Mouse (Mus musculus) natural killer cell, adult 2 months (primary cell): ENCODE data around the gene Chka.
A peak's percentile ranks its signal among the peaks of the same experiment; 100 is the strongest.

Experiments used
- DNase-seq, 2 experiments: peaks; one replicate each; pipeline ENCODE4 v3.0.0; 2022; ENCODE audit warnings: low spot score in 2 of 2

Gene Chka

DNA sequence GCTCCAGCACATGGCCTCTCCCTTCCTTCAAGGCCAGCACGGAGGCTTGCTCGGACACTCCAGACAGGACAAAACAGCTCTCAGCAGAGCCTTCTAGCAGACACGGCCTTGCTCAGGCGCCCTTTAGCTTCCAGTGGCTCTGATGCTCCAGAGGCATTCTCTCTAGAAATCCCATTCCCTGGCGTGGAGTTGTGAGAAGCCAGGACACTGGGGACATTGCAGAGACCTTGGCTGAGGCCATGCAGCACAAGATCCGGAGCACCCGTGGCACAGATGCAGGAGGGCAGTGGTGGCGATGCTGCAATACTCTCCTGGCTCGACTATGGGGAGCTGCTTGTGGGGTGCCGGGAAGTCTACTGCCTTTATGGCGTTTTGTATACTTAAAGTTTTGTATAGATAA, 65.2 kb downstream of the Chka start:
- DNase-seq, result no peak

DNA sequence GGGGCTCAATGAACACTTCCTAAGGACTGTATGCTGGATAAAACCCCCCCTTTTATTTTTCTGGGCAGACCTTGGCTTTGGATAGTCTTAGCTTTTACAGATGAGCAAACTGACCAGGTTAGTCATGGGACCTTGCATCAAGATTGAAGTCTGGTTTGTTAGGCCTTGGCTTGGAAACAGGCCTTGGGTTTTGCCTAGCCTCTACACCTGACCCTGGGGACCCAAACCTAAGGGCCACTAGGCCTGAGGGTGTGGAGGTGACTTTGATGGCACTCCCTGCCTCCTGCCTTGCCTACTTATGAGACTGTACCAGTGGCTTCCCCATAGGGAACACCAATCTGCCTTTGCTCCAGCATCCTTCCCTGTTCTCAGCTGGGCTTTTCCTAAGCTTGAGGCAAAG, 68.4 kb downstream of the Chka start:
- DNase-seq, result no peak

DNA sequence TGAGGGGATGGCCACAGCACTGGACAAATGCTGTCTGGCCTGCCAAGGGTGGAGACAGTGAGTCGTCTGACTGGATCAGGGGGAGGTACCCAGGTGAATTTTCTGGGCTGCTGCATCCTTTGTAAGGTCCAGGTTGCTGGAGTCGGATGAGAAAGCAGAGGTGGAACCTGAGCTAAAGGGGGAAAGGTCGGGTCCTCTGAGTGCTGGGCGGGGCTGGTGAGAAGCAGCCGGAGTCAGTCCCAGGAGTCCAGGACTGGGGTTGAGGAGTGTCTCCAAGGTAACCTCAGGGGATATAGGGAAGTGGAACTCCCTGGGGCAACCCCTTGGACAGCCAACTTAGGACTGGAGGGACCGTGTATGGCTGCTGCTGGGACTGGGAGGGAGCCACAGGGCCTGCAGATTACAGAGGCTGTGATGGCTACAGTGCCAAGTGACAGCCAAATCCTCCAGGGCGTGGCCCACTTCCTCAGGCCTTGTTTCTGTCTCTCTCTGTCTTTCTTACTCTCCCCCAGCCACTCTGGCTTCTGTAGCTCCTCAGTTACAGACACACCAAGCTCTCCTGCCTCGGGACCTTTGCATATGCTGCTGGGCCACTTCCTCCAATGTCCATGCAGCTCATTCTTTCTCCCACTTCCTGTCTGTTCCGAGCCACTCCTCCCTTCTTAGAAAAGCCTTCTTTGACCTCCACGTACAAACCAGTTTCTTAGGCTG, 71.2 kb downstream of the Chka start:
- DNase-seq, result peak in 1 of 2 experiments; percentile 48

- peak in 1 of 2 experiments; percentile 64 for DNase-seq
Measured at GRCm38 (mm10) chr19:3923586-3923985, 72.0 kb downstream of the Chka start.

DNA sequence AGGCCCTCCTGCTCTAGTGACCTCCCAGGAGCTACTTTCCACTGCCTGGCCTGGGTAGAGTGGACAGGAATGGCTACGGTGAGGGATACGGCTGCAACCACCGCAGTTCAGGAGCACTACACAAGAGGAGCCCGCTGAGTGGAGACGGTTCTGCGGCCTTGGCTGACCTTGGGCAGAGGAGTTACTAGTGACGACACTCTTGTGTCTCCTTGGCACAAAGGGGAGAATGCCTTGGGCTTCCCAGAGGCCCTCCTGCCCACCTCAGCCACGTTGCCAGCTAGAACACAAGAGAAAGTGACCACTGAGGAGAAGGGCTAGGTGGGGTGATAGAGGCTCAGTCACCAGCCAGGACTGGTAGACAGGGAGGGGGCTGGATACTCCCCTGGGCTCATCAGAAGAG, 72.6 kb downstream of the Chka start:
- DNase-seq, result no peak

DNA sequence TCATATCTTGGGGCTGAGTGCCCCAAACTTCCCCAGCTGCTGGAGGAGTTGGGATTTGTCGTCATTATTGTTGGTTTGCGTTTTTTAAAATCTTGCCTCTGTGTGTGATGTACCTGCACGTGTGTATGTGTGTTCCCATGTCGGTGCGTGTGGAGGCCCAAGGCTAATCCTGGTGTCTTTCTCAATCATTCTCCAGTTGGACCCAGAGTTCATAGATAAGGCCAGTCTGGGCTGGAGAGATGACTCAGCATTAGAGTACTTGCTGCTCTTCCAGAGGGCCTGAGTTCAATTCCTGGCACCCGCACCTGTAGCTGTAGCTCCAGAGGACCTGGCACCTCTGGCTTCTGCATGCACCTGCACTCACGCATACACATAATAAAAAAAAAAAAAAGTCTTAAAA, 73.3 kb downstream of the Chka start:
- no peak for DNase-seq

DNA sequence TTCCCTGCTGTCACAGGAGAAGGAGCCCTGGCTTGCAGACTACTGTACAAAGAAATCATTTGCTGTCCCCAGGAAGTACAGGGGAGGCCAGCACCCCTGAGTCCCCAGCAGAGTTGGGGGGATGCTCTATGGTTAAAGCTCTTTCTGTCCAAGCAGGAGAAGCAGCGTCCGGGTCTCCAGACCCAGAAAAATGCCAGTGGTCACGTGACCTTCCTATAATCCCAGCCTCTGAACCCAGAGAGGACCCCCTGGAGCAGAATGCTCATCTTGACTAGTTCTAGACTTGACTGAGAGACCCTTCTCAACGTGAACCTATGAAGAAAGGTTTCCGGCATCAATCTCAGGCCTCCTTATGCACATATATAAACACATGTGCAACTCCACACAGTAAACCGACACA, 74.3 kb downstream of the Chka start:
- DNase-seq, result no peak

- DNase-seq, result no peak
Measured at GRCm38 (mm10) chr19:3926279-3926678, 74.7 kb downstream of the Chka start.

DNA sequence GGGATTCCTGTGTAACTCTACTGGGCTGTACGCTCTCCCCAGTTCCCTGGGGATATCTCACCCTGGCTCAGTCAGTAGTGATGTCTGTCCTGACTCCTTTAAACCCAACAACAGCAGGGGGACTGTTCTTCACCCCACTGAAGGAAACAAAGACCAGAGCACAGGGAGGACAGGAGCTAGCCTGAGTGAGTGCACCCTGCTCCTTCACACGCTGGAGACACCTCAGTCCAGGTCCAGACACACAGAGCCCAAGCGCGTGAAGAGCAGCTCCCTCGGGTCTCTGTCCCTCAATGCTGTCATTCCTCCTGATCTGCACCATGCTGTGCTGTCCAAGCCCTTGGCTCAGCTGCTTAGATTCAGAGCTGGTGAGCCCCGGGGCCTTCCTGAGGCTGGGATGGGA, 75.1 kb downstream of the Chka start:
- no peak for DNase-seq

DNA sequence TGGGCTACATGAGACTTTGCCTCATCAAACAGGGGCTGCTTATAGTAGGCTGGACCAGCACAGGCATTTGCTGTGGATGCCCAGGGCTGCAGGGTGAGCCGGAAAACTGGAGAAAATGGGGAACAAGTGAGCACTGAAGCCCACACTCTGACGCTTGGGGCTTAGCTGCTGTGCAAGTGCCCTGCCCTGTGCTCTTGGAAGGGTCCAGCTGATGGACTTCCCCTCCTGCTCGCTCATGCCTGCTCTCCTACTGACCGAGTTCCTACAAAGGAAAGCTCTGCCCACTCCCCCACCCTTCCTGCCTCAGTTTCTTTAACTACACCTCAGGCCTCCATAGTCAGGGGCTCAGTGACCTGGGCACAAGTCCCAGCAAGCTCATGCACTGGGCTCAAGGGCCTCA, 76.4 kb downstream of the Chka start:
- DNase-seq, result no peak

DNA sequence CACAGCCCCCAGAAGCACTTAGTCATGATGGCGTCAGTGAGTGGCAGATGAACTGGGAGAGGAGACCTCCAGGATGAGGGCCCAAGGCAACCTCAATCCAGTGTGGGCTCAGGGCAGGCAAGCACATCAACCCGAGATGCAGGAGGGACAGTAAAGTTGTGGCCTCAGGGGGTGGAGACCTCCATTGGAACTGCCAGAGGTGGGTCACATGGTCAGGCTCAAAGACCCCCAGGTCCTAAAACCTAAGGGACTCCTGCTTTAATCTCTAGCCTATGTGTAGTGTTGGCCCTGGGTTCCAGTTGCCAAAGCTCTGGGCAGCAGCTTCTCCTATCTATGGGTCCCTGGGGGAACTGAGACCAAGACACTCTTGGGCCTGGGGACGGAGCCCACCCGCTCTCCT, 77.2 kb downstream of the Chka start:
- DNase-seq, result no peak

GRCm38 (mm10) chr19:3929211-3929941, 77.8 kb downstream of the Chka start, which contains the start of gene Aldh3b1:
Gene Aldh3b1, minus strand, starts transcription at chr19:3929808.
- no peak for DNase-seq

GRCm38 (mm10) chr19:3930262-3931057, 78.9 kb downstream of the Chka start:
- DNase-seq, result peak in 1 of 2 experiments; percentile 40

DNA sequence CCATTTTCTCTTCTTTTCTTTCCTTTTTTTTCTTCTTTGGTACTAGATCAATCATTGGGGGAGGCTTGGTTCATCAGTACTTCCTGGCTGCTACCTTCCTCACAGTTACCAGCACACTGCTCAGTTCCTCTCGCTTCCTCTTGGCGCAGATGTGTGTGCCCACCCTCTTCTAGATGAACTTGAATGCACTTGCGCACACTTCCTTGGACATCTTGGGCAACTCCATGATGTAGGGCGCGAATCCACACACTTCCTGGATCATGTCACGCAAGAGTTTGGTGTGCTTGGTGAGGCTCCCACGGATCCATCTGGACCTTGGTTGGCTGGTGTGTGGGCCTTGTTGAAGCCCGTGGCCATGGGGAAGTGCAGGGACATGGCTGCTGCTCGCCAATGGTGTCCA, 80.1 kb downstream of the Chka start:
- DNase-seq, result no peak

- DNase-seq, result peak; percentile 69 to 76
Measured at GRCm38 (mm10) chr19:3935032-3935895, 83.7 kb downstream of the Chka start, which contains the start of gene Unc93b1. Gene Unc93b1, plus strand, starts transcription at chr19:3935186.

DNA sequence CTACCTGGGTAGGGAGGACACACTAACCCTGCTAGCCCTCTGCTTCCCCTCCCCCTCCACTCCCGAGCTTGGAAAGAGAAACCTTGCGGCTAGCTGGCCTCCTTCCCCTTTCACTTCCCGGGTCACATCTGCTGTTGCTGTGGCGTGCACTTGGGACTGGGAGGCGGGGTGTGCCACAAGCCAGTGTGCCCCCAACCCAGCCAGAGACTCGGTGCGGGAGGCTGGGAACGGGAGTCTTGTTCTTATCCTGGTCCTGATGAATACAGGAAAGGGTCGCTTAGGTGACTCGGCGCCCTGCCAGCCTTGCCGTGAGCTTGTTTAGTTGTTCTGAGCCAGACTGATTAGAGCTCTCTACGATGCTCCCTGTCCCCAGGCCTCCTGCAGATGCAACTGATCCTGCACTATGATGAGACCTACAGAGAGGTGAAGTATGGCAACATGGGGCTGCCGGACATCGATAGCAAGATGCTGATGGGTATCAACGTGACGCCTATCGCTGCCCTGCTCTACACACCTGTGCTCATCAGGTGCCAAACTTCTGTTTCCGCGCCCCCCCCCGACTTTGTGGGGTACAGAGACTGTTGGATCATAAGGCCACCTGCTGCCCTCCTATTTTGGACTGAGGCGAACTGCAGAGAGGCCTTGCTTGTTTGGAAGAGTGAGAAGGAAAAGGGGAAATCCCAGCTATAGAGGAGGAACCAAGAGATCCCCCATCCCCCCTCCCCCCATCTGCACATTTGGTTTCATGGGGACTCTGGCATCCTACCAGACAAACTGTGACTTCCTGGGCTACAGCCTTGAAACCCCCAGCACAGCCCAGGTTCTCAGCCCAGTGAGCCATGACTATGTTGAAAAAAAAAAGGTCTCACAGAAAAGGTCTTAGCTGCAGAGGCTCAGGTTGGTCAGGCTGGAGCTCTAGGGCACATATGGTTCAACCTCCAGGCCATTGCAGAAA, 84.6 kb downstream of the Chka start:
- peak; percentile 26 to 68 for DNase-seq

DNA sequence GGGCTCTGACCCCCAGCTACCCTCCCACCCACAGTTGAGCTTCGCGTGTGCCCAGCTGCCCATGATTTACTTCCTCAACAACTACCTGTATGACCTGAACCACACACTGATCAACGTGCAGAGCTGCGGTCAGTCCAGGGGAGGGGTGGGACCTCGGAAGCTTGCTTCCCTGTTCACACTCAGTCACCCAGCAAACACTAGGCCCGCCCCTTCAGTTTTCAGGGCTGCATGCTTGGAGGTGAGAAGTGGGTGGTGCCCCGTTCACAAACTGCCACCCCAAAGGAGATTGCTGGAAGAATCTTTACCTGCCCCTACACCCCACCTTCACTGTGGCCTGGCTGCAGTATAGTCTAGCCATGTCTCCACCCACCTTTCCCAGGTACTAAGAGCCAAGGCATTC, 90.7 kb downstream of the Chka start:
- no peak for DNase-seq

- DNase-seq, result peak in 1 of 2 experiments; percentile 78
Measured at GRCm38 (mm10) chr19:3942986-3943735, 91.6 kb downstream of the Chka start.
